Mouse (Mus musculus) liver, embryonic 16.5 days (tissue): ENCODE data around the gene Epha4. TPM values are rescaled to one million over a fixed set of nuclear protein-coding genes. Genes with fewer than 3 reads are reported as not detected.

Experiments used
- ATAC-seq: fragments of 200-750 bp; cut with Nextera tagmentation; 2 replicates; pipeline ENCODE4 v1.8.0; 2017; ENCODE audit warnings: low read depth, mild to moderate bottlenecking, moderate number of reproducible peaks, moderate library complexity
- H3K27ac ChIP-seq: fragments of 300-500 bp; sonication (generic); 2 replicates; pipeline ENCODE4 v1.5.1; 2014; ENCODE audit warnings: mild to moderate bottlenecking, low read length
- H3K27me3 ChIP-seq: fragments of 300-500 bp; sonication (generic); 2 replicates; pipeline ENCODE4 v1.6.1; 2014; ENCODE audit warnings: low read depth, low read length, mixed read lengths; ENCODE audit not compliant: control insufficient read depth, insufficient read depth
- H3K36me3 ChIP-seq: fragments of 300-500 bp; sonication (generic); 2 replicates; pipeline ENCODE4 v1.6.1; 2014; ENCODE audit warnings: mild to moderate bottlenecking; ENCODE audit not compliant: control insufficient read depth, insufficient read depth
- H3K4me1 ChIP-seq: fragments of 300-500 bp; sonication (generic); 2 replicates; pipeline ENCODE4 v1.6.1; 2014; ENCODE audit warnings: low read depth, low read length, mixed read lengths; ENCODE audit not compliant: control insufficient read depth
- H3K4me2 ChIP-seq: fragments of 300-500 bp; sonication (generic); 2 replicates; pipeline ENCODE4 v1.6.1; 2014; ENCODE audit warnings: low read depth, low read length, mixed read lengths
- H3K4me3 ChIP-seq: fragments of 300-500 bp; sonication (generic); 2 replicates; pipeline ENCODE4 v1.5.1; 2014; ENCODE audit warnings: low read depth, mild to moderate bottlenecking, low read length
- H3K9ac ChIP-seq: fragments of 300-500 bp; sonication (generic); 2 replicates; pipeline ENCODE4 v1.6.1; 2014; ENCODE audit warnings: low read depth, low read length
- H3K9me3 ChIP-seq: fragments of 300-500 bp; sonication (generic); replicated peaks from 2 replicates; pipeline ENCODE4 v1.6.1; 2016; ENCODE audit warnings: low read length; ENCODE audit not compliant: control insufficient read depth
- WGBS: fragments of 180-500 bp; shearing (Covaris S2); extraction: QIAGEN DNeasy Blood & Tissue Kit; methylation state at CpG from one replicate; pipeline ENCODE4 v1.1.7; 2014; ENCODE audit not compliant: insufficient replicate concordance; 5-methylcytosine and 5-hydroxymethylcytosine counted together
- polyA plus RNA-seq: library from polyadenylated mRNA; unstranded; fragments of >200 nt; fragmentation: Nextera tagmentation; extraction: Ambion mirVana; gene quantifications from 2 replicates; pipeline ENCODE4 v1.2.1, GENCODE M21; 2015

The Epha4 gene
- polyA plus RNA-seq, 1 experiment from 2014 or later: 0.30 TPM

GRCm38 (mm10) chr1:77506038-77506855 lies 8.6 kb downstream of the Epha4 start:
- no peak overlapping the region for H3K9ac ChIP-seq
- no peak overlapping the region for H3K4me3 ChIP-seq
- H3K4me2 ChIP-seq: no peak overlapping the region
- 60% methylated on average over 21 of the region's 21 CpGs for WGBS
- no peak for ATAC-seq
- no peaks in the 10 kb centered on the region for H3K27me3 ChIP-seq
- no peak overlapping the region for H3K27ac ChIP-seq
- no peaks in the 10 kb centered on the region for H3K4me1 ChIP-seq
- H3K9me3 ChIP-seq: no peaks in the 10 kb centered on the region
- H3K36me3 ChIP-seq: no peaks in the 10 kb centered on the region

GRCm38 (mm10) chr1:77505263-77505662 lies 9.6 kb downstream of the Epha4 start:
- Histone ChIP-seq H3K9ac (no peak overlapping the region), H3K36me3 (no peaks in the 10 kb centered on the region), H3K4me1 (no peaks in the 10 kb centered on the region), H3K9me3 (no peaks in the 10 kb centered on the region), H3K4me2 (no peak overlapping the region), H3K27me3 (no peaks in the 10 kb centered on the region), H3K4me3 (no peak overlapping the region), H3K27ac (no peak overlapping the region)
- ATAC-seq: no peak
- WGBS: 74% methylated on average over 8 of the region's 8 CpGs

GRCm38 (mm10) chr1:77504813-77505212 lies 10.1 kb downstream of the Epha4 start:
- no peaks in the 10 kb centered on the region for H3K36me3 ChIP-seq
- no peak overlapping the region for H3K27ac ChIP-seq
- ATAC-seq: no peak
- H3K4me2 ChIP-seq: no peak overlapping the region
- no peaks in the 10 kb centered on the region for H3K9me3 ChIP-seq
- no peaks in the 10 kb centered on the region for H3K4me1 ChIP-seq
- 38% methylated on average over 2 of the region's 2 CpGs for WGBS
- no peak overlapping the region for H3K4me3 ChIP-seq
- no peak overlapping the region for H3K9ac ChIP-seq
- H3K27me3 ChIP-seq: no peaks in the 10 kb centered on the region

- Histone ChIP-seq H3K27me3 (no peaks in the 10 kb centered on the region), H3K4me2 (no peak overlapping the region), H3K9me3 (no peaks in the 10 kb centered on the region), H3K4me1 (no peaks in the 10 kb centered on the region), H3K9ac (no peak overlapping the region), H3K4me3 (no peak overlapping the region), H3K36me3 (no peaks in the 10 kb centered on the region), H3K27ac (no peak overlapping the region)
- no peak for ATAC-seq
- WGBS: 68% methylated on average over 8 of the region's 8 CpGs
These were observed 11.1 kb downstream of the Epha4 start for GRCm38 (mm10) chr1:77503711-77504181.

- Histone ChIP-seq H3K27ac (no peak overlapping the region), H3K4me1 (no peaks in the 10 kb centered on the region), H3K9ac (no peak overlapping the region), H3K4me2 (no peak overlapping the region), H3K9me3 (no peaks in the 10 kb centered on the region), H3K36me3 (no peaks in the 10 kb centered on the region), H3K27me3 (no peaks in the 10 kb centered on the region), H3K4me3 (no peak overlapping the region)
- no peak for ATAC-seq
- 54% methylated on average over 11 of the region's 11 CpGs for WGBS
These were observed 12.3 kb downstream of the Epha4 start for GRCm38 (mm10) chr1:77502554-77503119.

- Histone ChIP-seq H3K27me3 (no peaks in the 10 kb centered on the region), H3K27ac (no peak overlapping the region), H3K4me1 (no peaks in the 10 kb centered on the region), H3K9ac (no peak overlapping the region), H3K4me3 (no peak overlapping the region), H3K9me3 (no peaks in the 10 kb centered on the region), H3K36me3 (no peaks in the 10 kb centered on the region), H3K4me2 (no peak overlapping the region)
- 67% methylated on average over 13 of the region's 13 CpGs for WGBS
- no peak for ATAC-seq
These were observed 13.4 kb downstream of the Epha4 start for GRCm38 (mm10) chr1:77501363-77501933.

GRCm38 (mm10) chr1:77497506-77497905 lies 17.4 kb downstream of the Epha4 start:
- H3K27ac ChIP-seq: no peak overlapping the region
- 61% methylated on average over 4 of the region's 4 CpGs for WGBS
- H3K27me3 ChIP-seq: no peaks in the 10 kb centered on the region
- H3K36me3 ChIP-seq: no peaks in the 10 kb centered on the region
- H3K4me3 ChIP-seq: no peak overlapping the region
- no peaks in the 10 kb centered on the region for H3K9me3 ChIP-seq
- no peak overlapping the region for H3K4me2 ChIP-seq
- no peak overlapping the region for H3K9ac ChIP-seq
- no peaks in the 10 kb centered on the region for H3K4me1 ChIP-seq
- no peak for ATAC-seq

GRCm38 (mm10) chr1:77496468-77497181 lies 18.3 kb downstream of the Epha4 start:
- no peak overlapping the region for H3K9ac ChIP-seq
- WGBS: 29% methylated on average over 11 of the region's 11 CpGs
- no peaks in the 10 kb centered on the region for H3K9me3 ChIP-seq
- no peak overlapping the region for H3K27ac ChIP-seq
- no peaks in the 10 kb centered on the region for H3K36me3 ChIP-seq
- no peaks in the 10 kb centered on the region for H3K4me1 ChIP-seq
- H3K4me2 ChIP-seq: peak overlapping the region; percentile 17; the same call in 1 of the 2 replicates
- no peaks in the 10 kb centered on the region for H3K27me3 ChIP-seq
- no peak for ATAC-seq
- H3K4me3 ChIP-seq: no peak overlapping the region
